Mouse (Mus musculus): ENCODE data around the gene Klhdc4. TPM values are rescaled to one million over a fixed set of nuclear protein-coding genes. Genes with fewer than 3 reads are reported as not detected.

Gene Klhdc4
- polyA plus RNA-seq, 1 experiment from 2014 or later = 45.9 TPM

DNA sequence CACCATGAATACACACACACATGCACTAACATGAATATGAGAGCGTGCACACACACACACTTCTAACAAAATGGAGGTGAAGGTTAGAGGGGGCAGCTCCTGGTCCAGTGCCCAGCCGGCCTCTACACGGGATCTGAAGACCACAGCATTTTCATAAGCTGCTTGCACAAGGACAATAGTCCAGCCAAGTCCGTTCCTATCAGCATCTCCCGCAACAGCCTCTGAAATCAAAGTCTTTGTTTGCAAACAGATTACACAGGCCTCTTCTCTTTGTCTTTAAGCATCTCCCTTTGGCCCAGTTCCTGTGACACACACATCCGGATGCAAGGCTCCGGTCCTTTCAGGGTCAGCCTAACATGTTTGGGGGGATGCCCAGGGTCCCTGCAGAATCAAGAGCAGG, 39.5 kb upstream of the Klhdc4 start:
- DNase-seq (ENCODE audit: low spot score) (no peak), ATAC-seq (ENCODE audit: low FRiP score) (no peak)
- no peak overlapping the region for H3K4me2 ChIP-seq (replicated peaks; ENCODE audit: low read depth, low read length)
- H3K9me3 ChIP-seq (ENCODE audit: control insufficient read depth, low read length) = no peaks in the 10 kb centered on the region
- no peaks in the 10 kb centered on the region for H3K36me3 ChIP-seq (ENCODE audit: control insufficient read depth, insufficient read depth, low read length)
- no peaks in the 10 kb centered on the region; the same call in 1 of the 2 replicates for H3K27me3 ChIP-seq (ENCODE audit: control insufficient read depth, insufficient read depth, low read length)
- peaks cover 2% of the 10 kb centered on the region; the same call in 1 of the 2 replicates for H3K4me1 ChIP-seq (replicated peaks; ENCODE audit: control insufficient read depth, insufficient read depth, low read length)
- 89% methylated on average over 7 of the region's 7 CpGs for WGBS
- no peak overlapping the region for H3K4me3 ChIP-seq (ENCODE audit: low read depth, low read length)
- no peak overlapping the region for H3K9ac ChIP-seq (ENCODE audit: low read depth, low read length)
- no peak overlapping the region for H3K27ac ChIP-seq (ENCODE audit: low read depth, low read length)

DNA sequence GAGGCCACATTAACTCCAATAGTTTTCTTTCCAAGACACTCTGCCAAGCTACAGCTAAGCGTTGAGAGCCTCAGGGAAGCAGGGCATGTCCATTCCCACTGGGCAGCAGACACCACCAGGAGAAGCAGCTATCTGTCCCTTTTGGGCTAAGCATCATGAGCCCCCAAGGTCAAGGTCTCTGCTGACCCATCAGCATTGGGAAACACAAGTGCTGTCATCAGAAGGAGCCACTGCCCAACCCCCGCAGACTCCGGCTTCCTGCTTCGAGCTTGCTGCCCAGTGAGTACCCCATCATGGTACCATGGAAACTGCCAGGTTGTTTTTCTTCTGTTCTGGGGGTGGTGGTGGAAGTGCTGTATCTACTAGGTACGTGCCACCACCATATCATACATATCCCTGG, 38.8 kb upstream of the Klhdc4 start:
- Histone ChIP-seq H3K27ac (ENCODE audit: low read depth, low read length) (no peak overlapping the region), H3K4me3 (ENCODE audit: low read depth, low read length) (no peak overlapping the region), H3K36me3 (ENCODE audit: control insufficient read depth, insufficient read depth, low read length) (no peaks in the 10 kb centered on the region), H3K9me3 (ENCODE audit: control insufficient read depth, low read length) (no peaks in the 10 kb centered on the region), H3K9ac (ENCODE audit: low read depth, low read length) (no peak overlapping the region), H3K4me2 (replicated peaks; ENCODE audit: low read depth, low read length) (no peak overlapping the region), H3K27me3 (ENCODE audit: control insufficient read depth, insufficient read depth, low read length) (no peaks in the 10 kb centered on the region; the same call in 1 of the 2 replicates), H3K4me1 (replicated peaks; ENCODE audit: control insufficient read depth, insufficient read depth, low read length) (peaks cover 2% of the 10 kb centered on the region; the same call in 1 of the 2 replicates)
- DNase-seq (ENCODE audit: low spot score) = no peak
- ATAC-seq (ENCODE audit: low FRiP score) = no peak
- WGBS = 89% methylated on average over 5 of the region's 5 CpGs

DNA sequence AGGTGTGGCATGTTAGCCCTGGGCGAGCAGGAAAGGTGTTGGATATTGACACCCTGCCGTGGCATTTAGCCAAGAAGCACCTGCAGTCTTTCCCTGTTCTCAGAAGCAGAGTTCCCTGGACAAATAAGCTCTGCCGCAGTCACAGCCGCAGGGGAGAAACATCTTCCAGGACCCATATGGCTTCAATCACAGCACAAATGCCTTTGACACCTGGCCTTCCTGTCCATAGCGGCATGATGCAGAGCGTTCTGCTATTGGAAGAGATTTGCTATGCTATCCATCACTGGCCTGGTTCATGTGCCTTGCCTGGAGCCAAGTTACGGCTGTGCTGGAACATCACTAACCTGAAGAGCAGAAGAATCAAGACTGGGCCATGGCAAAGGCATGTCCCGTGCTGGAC, 36.0 kb upstream of the Klhdc4 start:
- DNase-seq (ENCODE audit: low spot score) (no peak), ATAC-seq (ENCODE audit: low FRiP score) (no peak)
- Histone ChIP-seq H3K36me3 (ENCODE audit: control insufficient read depth, insufficient read depth, low read length) (no peaks in the 10 kb centered on the region), H3K9ac (ENCODE audit: low read depth, low read length) (no peak overlapping the region), H3K4me2 (replicated peaks; ENCODE audit: low read depth, low read length) (no peak overlapping the region), H3K4me1 (replicated peaks; ENCODE audit: control insufficient read depth, insufficient read depth, low read length) (no peaks in the 10 kb centered on the region), H3K27ac (ENCODE audit: low read depth, low read length) (no peak overlapping the region), H3K27me3 (ENCODE audit: control insufficient read depth, insufficient read depth, low read length) (no peaks in the 10 kb centered on the region), H3K4me3 (ENCODE audit: low read depth, low read length) (no peak overlapping the region), H3K9me3 (ENCODE audit: control insufficient read depth, low read length) (no peaks in the 10 kb centered on the region)
- 78% methylated on average over 8 of the region's 8 CpGs for WGBS

DNA sequence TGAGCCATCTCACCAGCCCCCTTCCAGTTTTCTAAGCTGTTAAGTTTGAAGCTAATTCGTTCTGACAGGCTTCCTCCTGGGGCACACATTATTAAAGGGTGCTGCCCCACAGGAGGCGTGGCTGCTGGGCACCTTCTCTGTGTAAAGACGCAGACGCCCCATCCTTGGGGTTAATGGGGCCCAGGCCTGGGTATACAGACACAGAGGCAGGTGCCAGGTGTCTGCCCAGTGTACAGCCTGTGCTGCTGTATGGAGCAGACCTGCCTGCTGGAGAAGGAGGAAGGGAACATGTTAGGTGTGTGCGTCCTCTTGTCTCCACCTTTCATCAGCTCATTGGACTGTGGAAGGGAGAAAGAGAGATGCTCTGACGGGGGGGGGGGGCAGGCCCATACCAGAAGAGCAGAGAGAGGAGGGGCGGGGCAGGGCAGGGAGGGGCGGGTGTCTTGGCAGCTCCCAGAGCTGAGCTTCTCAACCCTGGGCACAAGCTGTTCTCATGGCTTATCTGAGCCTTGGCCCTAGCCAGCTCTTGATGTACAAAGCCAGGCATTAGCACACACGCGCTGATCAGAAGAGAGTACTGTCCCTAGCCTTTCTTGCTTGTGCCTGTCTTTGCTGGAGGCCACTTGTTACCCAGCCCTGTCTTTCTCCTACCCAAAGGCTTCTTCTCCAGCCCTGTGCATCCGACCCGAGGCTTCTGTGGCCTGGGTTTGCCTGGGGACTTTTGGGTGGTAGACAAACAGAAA, 32.6 kb upstream of the Klhdc4 start:
- Histone ChIP-seq H3K4me2 (replicated peaks; ENCODE audit: low read depth, low read length) (no peak overlapping the region), H3K4me3 (ENCODE audit: low read depth, low read length) (no peak overlapping the region), H3K9me3 (ENCODE audit: control insufficient read depth, low read length) (no peaks in the 10 kb centered on the region), H3K4me1 (replicated peaks; ENCODE audit: control insufficient read depth, insufficient read depth, low read length) (no peaks in the 10 kb centered on the region), H3K27ac (ENCODE audit: low read depth, low read length) (no peak overlapping the region), H3K9ac (ENCODE audit: low read depth, low read length) (no peak overlapping the region), H3K27me3 (ENCODE audit: control insufficient read depth, insufficient read depth, low read length) (no peaks in the 10 kb centered on the region), H3K36me3 (ENCODE audit: control insufficient read depth, insufficient read depth, low read length) (no peaks in the 10 kb centered on the region)
- DNase-seq (ENCODE audit: low spot score) = no peak
- no peak for ATAC-seq (ENCODE audit: low FRiP score)
- WGBS = 81% methylated on average over 10 of the region's 12 CpGs

DNA sequence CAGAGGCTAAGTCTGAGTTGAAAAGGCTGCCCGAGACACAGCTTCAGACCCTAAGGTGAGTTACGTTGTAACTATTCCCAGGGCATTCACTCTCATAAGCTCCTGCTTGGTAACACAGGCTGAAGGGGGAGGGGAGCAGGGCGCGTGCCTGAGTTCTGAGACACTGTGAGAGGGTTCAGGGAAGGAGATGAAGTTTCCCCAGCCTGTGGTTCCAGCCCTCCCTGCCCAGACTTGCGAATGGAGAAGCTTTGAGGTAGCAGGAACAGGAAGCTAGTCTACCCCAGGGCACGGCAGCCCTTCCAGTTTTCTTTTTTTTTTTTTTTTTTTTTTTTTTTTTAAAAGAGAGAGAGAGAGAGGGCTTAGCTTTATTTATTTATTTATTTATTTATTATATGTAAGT, 31.9 kb upstream of the Klhdc4 start:
- Histone ChIP-seq H3K9me3 (ENCODE audit: control insufficient read depth, low read length) (no peaks in the 10 kb centered on the region), H3K4me3 (ENCODE audit: low read depth, low read length) (no peak overlapping the region), H3K36me3 (ENCODE audit: control insufficient read depth, insufficient read depth, low read length) (no peaks in the 10 kb centered on the region), H3K4me2 (replicated peaks; ENCODE audit: low read depth, low read length) (no peak overlapping the region), H3K4me1 (replicated peaks; ENCODE audit: control insufficient read depth, insufficient read depth, low read length) (no peaks in the 10 kb centered on the region), H3K27ac (ENCODE audit: low read depth, low read length) (no peak overlapping the region), H3K27me3 (ENCODE audit: control insufficient read depth, insufficient read depth, low read length) (no peaks in the 10 kb centered on the region), H3K9ac (ENCODE audit: low read depth, low read length) (no peak overlapping the region)
- ATAC-seq (ENCODE audit: low FRiP score) (no peak), DNase-seq (ENCODE audit: low spot score) (no peak)
- 60% methylated on average over 6 of the region's 6 CpGs for WGBS

DNA sequence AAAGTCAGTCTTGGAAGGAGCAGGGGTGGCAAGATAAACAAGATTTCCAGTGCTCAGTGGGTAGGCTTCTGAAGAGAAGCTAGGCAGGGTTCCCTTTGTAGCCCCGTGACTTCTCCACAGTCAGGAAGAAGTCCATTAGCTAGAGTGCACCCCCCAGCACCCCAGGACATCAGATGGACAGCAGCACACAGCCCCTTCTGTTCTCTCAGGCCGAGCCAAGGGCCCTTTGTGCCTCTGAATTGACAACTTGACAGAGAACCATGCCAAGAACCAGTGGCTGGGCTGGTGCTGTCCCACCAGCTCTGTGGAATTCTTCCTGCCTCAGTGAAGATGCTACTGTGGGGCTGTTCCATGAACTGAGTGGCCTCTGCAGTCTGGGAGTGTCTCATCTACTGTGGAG, 28.4 kb upstream of the Klhdc4 start:
- ATAC-seq (ENCODE audit: low FRiP score) = no peak
- no peak for DNase-seq (ENCODE audit: low spot score)

DNA sequence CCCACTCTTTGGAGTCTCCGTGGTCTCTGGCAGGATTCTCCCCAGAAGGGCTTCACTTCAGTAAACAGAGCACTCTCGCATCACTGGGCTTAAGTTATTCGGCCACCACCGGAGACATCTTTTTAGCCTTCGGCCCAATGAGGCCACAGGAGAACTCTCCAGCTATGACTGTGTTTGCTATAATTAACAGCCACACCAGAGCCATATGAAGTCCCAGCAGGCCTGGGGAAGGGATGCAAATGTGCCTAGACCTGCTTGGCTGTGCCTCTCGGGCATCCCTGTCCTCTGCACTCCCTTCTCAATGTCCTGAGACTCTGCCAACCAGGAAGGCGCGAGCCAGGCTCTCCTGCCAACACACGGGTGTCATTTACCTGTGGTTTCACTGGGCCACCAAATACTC, 28.0 kb upstream of the Klhdc4 start:
- Histone ChIP-seq H3K4me2 (replicated peaks; ENCODE audit: low read depth, low read length) (no peak overlapping the region), H3K9ac (ENCODE audit: low read depth, low read length) (no peak overlapping the region), H3K4me3 (ENCODE audit: low read depth, low read length) (no peak overlapping the region), H3K36me3 (ENCODE audit: control insufficient read depth, insufficient read depth, low read length) (no peaks in the 10 kb centered on the region), H3K4me1 (replicated peaks; ENCODE audit: control insufficient read depth, insufficient read depth, low read length) (no peaks in the 10 kb centered on the region), H3K27me3 (ENCODE audit: control insufficient read depth, insufficient read depth, low read length) (no peaks in the 10 kb centered on the region), H3K27ac (ENCODE audit: low read depth, low read length) (no peak overlapping the region), H3K9me3 (ENCODE audit: control insufficient read depth, low read length) (no peaks in the 10 kb centered on the region)
- 55% methylated on average over 9 of the region's 9 CpGs for WGBS
- no peak for DNase-seq (ENCODE audit: low spot score)
- ATAC-seq (ENCODE audit: low FRiP score) = no peak

More for the DNA sequence above, 28.4 kb upstream of the Klhdc4 start:
- Histone ChIP-seq H3K4me2 (replicated peaks; ENCODE audit: low read depth, low read length) (no peak overlapping the region), H3K36me3 (ENCODE audit: control insufficient read depth, insufficient read depth, low read length) (no peaks in the 10 kb centered on the region), H3K4me3 (ENCODE audit: low read depth, low read length) (no peak overlapping the region), H3K9me3 (ENCODE audit: control insufficient read depth, low read length) (no peaks in the 10 kb centered on the region), H3K9ac (ENCODE audit: low read depth, low read length) (no peak overlapping the region), H3K27me3 (ENCODE audit: control insufficient read depth, insufficient read depth, low read length) (no peaks in the 10 kb centered on the region), H3K27ac (ENCODE audit: low read depth, low read length) (no peak overlapping the region), H3K4me1 (replicated peaks; ENCODE audit: control insufficient read depth, insufficient read depth, low read length) (no peaks in the 10 kb centered on the region)
- 28% methylated on average over 2 of the region's 2 CpGs for WGBS

DNA sequence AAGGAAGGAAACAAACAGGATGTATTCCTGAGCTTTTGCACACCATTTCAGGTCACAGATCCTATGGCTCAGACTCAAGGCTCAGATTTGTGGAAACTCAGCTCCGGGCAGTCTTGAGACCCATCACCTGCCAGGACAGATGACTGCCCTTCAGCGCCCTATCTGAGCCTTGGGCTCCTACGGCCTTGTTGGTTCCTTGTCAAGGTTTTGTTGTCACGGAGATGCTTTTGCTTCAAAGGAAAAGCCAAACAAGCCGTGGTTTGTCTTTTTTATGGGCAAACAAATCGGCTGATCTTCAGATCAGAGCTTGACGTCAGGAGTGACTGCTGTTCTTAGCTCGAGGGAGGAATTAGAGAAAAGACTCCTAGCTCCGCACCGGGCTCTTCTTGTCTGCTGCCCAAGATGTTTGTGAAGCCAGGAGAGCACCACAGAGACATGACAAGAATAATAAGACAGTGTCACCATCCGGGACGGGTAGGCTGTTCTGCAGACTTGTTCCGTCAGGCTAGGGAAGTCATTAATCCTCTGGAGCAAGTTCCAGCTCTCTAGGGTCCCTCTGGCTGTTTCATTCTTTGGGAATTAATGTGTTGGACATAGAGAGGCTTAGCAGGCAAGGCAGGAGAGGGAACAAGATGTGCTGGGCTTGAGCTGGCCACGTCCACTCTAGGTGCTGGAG, 26.8 kb upstream of the Klhdc4 start:
- Histone ChIP-seq H3K4me1 (replicated peaks; ENCODE audit: control insufficient read depth, insufficient read depth, low read length) (0 out of 2 replicates have a peak, but pooled peaks cover under 1% of the 10 kb centered on the region), H3K27ac (ENCODE audit: low read depth, low read length) (no peak overlapping the region)
- no peak for ATAC-seq (ENCODE audit: low FRiP score)

DNA sequence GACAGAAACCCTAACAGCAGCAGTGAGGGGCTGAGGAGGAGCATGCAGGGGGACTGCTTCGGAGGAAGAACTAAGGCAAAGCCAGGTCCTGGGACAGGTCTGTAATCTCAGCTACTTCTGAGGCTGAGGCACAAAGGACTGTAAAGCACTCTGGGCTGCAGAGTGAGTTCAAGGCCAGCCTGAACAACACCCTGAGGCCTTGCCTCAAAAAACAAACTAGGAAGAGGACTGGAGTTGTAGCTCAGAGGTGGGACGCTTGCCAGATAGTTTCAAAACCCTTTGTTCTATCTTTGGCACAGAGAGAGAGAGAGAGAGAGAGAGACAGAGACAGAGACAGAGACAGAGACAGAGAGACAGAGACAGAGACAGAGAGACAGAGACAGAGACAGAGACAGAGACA, 24.2 kb upstream of the Klhdc4 start:
- Histone ChIP-seq H3K9ac (ENCODE audit: low read depth, low read length) (no peak overlapping the region), H3K4me3 (ENCODE audit: low read depth, low read length) (no peak overlapping the region), H3K4me2 (replicated peaks; ENCODE audit: low read depth, low read length) (no peak overlapping the region), H3K27me3 (ENCODE audit: control insufficient read depth, insufficient read depth, low read length) (no peaks in the 10 kb centered on the region), H3K4me1 (replicated peaks; ENCODE audit: control insufficient read depth, insufficient read depth, low read length) (0 out of 2 replicates have a peak, but pooled peaks cover 4% of the 10 kb centered on the region), H3K27ac (ENCODE audit: low read depth, low read length) (no peak overlapping the region), H3K9me3 (ENCODE audit: control insufficient read depth, low read length) (no peaks in the 10 kb centered on the region), H3K36me3 (ENCODE audit: control insufficient read depth, insufficient read depth, low read length) (no peaks in the 10 kb centered on the region)
- 88% methylated on average over 2 of the region's 2 CpGs for WGBS
- DNase-seq (ENCODE audit: low spot score) (no peak), ATAC-seq (ENCODE audit: low FRiP score) (no peak)

More for the DNA sequence above, 26.8 kb upstream of the Klhdc4 start:
- Histone ChIP-seq H3K4me2 (replicated peaks; ENCODE audit: low read depth, low read length) (no peak overlapping the region), H3K27me3 (ENCODE audit: control insufficient read depth, insufficient read depth, low read length) (no peaks in the 10 kb centered on the region), H3K36me3 (ENCODE audit: control insufficient read depth, insufficient read depth, low read length) (no peaks in the 10 kb centered on the region), H3K9ac (ENCODE audit: low read depth, low read length) (no peak overlapping the region), H3K4me3 (ENCODE audit: low read depth, low read length) (no peak overlapping the region), H3K9me3 (ENCODE audit: control insufficient read depth, low read length) (no peaks in the 10 kb centered on the region)
- 86% methylated on average over 14 of the region's 14 CpGs for WGBS
- no peak for DNase-seq (ENCODE audit: low spot score)

Data from hindbrain, embryonic 11.5 days (tissue).